8 mouse cellular contexts compared by ENCODE assay signal in genomic region chr7:30362652-30363343, GRCm38 (mm10). TPM values are rescaled to one million over a fixed set of nuclear protein-coding genes. Genes with fewer than 3 reads are reported as not detected.
A peak's percentile ranks its signal among the peaks of the same experiment; 100 is the strongest.
DNase-seq lines count a peak whose midpoint lies in the region; ATAC-seq lines count a peak whose summit lies in the region.

Lrfn3 (minus strand) TSS chr7:30362772.

- peaks cover 38% of the 10 kb centered on the region for H3K4me1 ChIP-seq in kidney, embryonic 16.5 days (ENCODE audit: insufficient read depth, low read length)
- peaks cover 33% of the 10 kb centered on the region for H3K4me1 ChIP-seq in limb, embryonic 15.5 days
- peaks cover 57% of the 10 kb centered on the region for H3K4me1 ChIP-seq in neural tube, embryonic 13.5 days (replicated peaks)

- 0 out of 2 replicates have a peak, but pooled peaks cover 5% of the 10 kb centered on the region for H3K9me3 ChIP-seq in kidney, embryonic 16.5 days (ENCODE audit: low read length)
- no peaks in the 10 kb centered on the region for H3K9me3 ChIP-seq in limb, embryonic 15.5 days
- H3K9me3 ChIP-seq in neural tube, embryonic 13.5 days, result no peaks in the 10 kb centered on the region

- intact Hi-C loops in heart, postnatal 25 days (cut with DNase I), result no loop called here

- H3K4me3 ChIP-seq in kidney, embryonic 16.5 days (ENCODE audit: low read length), result peak within 1 kb of the TSS; percentile 59
- H3K4me3 ChIP-seq in limb, embryonic 15.5 days, result peak within 1 kb of the TSS; percentile 65
- peak within 1 kb of the TSS; percentile 70 for H3K4me3 ChIP-seq in neural tube, embryonic 13.5 days

- H3K27me3 ChIP-seq in kidney, embryonic 16.5 days (ENCODE audit: insufficient read depth, low read length), result peaks cover 8% of the 10 kb centered on the region; the same call in 1 of the 2 replicates
- peaks cover 10% of the 10 kb centered on the region for H3K27me3 ChIP-seq in limb, embryonic 15.5 days
- peaks cover 19% of the 10 kb centered on the region for H3K27me3 ChIP-seq in neural tube, embryonic 13.5 days

- H3K4me2 ChIP-seq in kidney, embryonic 16.5 days (replicated peaks; ENCODE audit: low read depth, low read length), result peak within 1 kb of the TSS; percentile 69
- H3K4me2 ChIP-seq in limb, embryonic 15.5 days, result peak within 1 kb of the TSS; percentile 63
- H3K4me2 ChIP-seq in neural tube, embryonic 13.5 days, result peak within 1 kb of the TSS; percentile 83

- peak within 1 kb of the TSS; percentile 85 for H3K9ac ChIP-seq in kidney, embryonic 16.5 days (replicated peaks; ENCODE audit: low read length)
- H3K9ac ChIP-seq in limb, embryonic 15.5 days, result peak within 1 kb of the TSS; percentile 60
- peak within 1 kb of the TSS; percentile 96 for H3K9ac ChIP-seq in neural tube, embryonic 13.5 days

- peaks cover 7% of the 10 kb centered on the region; the same call in 1 of the 2 replicates for H3K36me3 ChIP-seq in kidney, embryonic 16.5 days (ENCODE audit: insufficient read depth, low read length)
- peaks cover 15% of the 10 kb centered on the region for H3K36me3 ChIP-seq in limb, embryonic 15.5 days
- H3K36me3 ChIP-seq in neural tube, embryonic 13.5 days, result peaks cover 22% of the 10 kb centered on the region

- ATAC-seq in frontal cortex, adult (ENCODE audit: low TSS enrichment), result peak; percentile 89
- ATAC-seq in kidney, embryonic 16.5 days (ENCODE audit: low FRiP score, low TSS enrichment), result peak; percentile 62; the same call in 1 of the 2 replicates
- peak; percentile 30; the same call in 1 of the 2 replicates for ATAC-seq in limb, embryonic 15.5 days (ENCODE audit: insufficient number of reproducible peaks, low FRiP score, low TSS enrichment, low read depth)
- peak; percentile 83 for ATAC-seq in neural tube, embryonic 13.5 days (ENCODE audit: low read depth)
- no peak for ATAC-seq in megakaryocyte progenitor cell, adult 5-6 weeks (replicated peaks; ENCODE audit: poor library complexity)

- under 1% methylated on average over 39 of the region's 55 CpGs for WGBS in kidney, embryonic 16.5 days
- WGBS in limb, embryonic 15.5 days, result 1% methylated on average over 49 of the region's 55 CpGs
- 1% methylated on average over 51 of the region's 55 CpGs for WGBS in neural tube, embryonic 13.5 days

- peak within 1 kb of the TSS; percentile 16; the same call in 1 of the 2 replicates for H3K27ac ChIP-seq in kidney, embryonic 16.5 days (ENCODE audit: low read length)
- H3K27ac ChIP-seq in limb, embryonic 15.5 days, result peak within 1 kb of the TSS; percentile 50
- H3K27ac ChIP-seq in neural tube, embryonic 13.5 days (replicated peaks), result peak within 1 kb of the TSS; percentile 54

- peak; percentile 33 to 37 for DNase-seq in heart, adult 18-20 months
- no peak for DNase-seq in heart, postnatal 25 days (ENCODE audit: low spot score)
- peak; percentile 70 for DNase-seq in cerebellum, adult 8-10 months

RNA-seq across cellular contexts. Expression of gene Lrfn3, which starts in this region (rescaled TPM):
- total RNA-seq in heart, adult 18-20 months (2021), result 1 to 10 TPM; 1.4 to 1.8 TPM
- 1 to 10 TPM in 1 of 2 experiments, under 1 TPM in 1; 0.95 to 1.3 TPM for total RNA-seq in heart, postnatal 25 days (2021)
- 6.8 and 8.3 TPM in 2 replicates for polyA plus RNA-seq in kidney, embryonic 16.5 days (2015; fragmentation: Nextera tagmentation; extraction: Ambion mirVana)
- 4.1 and 5.1 TPM in 2 replicates for polyA plus RNA-seq in limb, embryonic 15.5 days (2015; fragmentation: Nextera tagmentation; extraction: Ambion mirVana)
- 10.8 and 12.7 TPM in 2 replicates for polyA plus RNA-seq in neural tube, embryonic 13.5 days (2015; fragmentation: Nextera tagmentation; extraction: Ambion mirVana)
- not detected in 2 replicates for total RNA-seq in megakaryocyte progenitor cell, adult 5-6 weeks (2015)
- total RNA-seq in megakaryocyte progenitor cell, adult 5-6 weeks (2017), result not detected in 2 replicates
